Mouse (Mus musculus) lung, postnatal 0 days (tissue): Measurements from ENCODE around the gene Taf6. TPM values are rescaled to one million over a fixed set of nuclear protein-coding genes. Genes with fewer than 3 reads are reported as not detected.

Experiments
- ATAC-seq: fragments of 200-750 bp; cut with Nextera tagmentation; 2 replicates; pipeline ENCODE4 v1.8.0; 2017; ENCODE audit warnings: moderate library complexity
- DNase-seq: peaks from one replicate; pipeline ENCODE4 v3.0.0-alpha.2; 2016; ENCODE audit warnings: low spot score
- H3K27ac ChIP-seq: fragments of 300-500 bp; sonication (generic); 2 replicates; pipeline ENCODE4 v1.5.1; 2014; ENCODE audit warnings: antibody characterized with exemption, mild to moderate bottlenecking, low read length, mixed read lengths
- H3K27me3 ChIP-seq: fragments of 300-500 bp; sonication (generic); replicated peaks from 2 replicates; pipeline ENCODE4 v1.6.1; 2014; ENCODE audit warnings: low read length, mixed read lengths; ENCODE audit not compliant: insufficient read depth
- H3K36me3 ChIP-seq: fragments of 300-500 bp; sonication (generic); 2 replicates; pipeline ENCODE4 v1.6.1; 2014; ENCODE audit warnings: low read length, mixed read lengths; ENCODE audit not compliant: insufficient read depth
- H3K4me1 ChIP-seq: fragments of 300-500 bp; sonication (generic); 2 replicates; pipeline ENCODE4 v1.6.1; 2014; ENCODE audit warnings: antibody characterized with exemption, low read depth, low read length, mixed read lengths; ENCODE audit not compliant: insufficient read depth
- H3K4me2 ChIP-seq: fragments of 300-500 bp; sonication (generic); replicated peaks from 2 replicates; pipeline ENCODE4 v1.6.1; 2014; ENCODE audit warnings: low read depth, mild to moderate bottlenecking, low read length, moderate library complexity, mixed read lengths
- H3K4me3 ChIP-seq: fragments of 300-500 bp; sonication (generic); 2 replicates; pipeline ENCODE4 v1.5.1; 2014; ENCODE audit warnings: low read depth, low read length
- H3K9ac ChIP-seq: fragments of 300-500 bp; sonication (generic); replicated peaks from 2 replicates; pipeline ENCODE4 v1.6.1; 2014; ENCODE audit warnings: low read depth, mild to moderate bottlenecking
- H3K9me3 ChIP-seq: fragments of 300-500 bp; sonication (generic); 2 replicates; pipeline ENCODE4 v1.6.1; 2016; ENCODE audit warnings: low read length, mixed read lengths
- CTCF ChIP-seq: IDR thresholded peaks from 2 replicates; pipeline ENCODE4 v1.5.1; 2016; ENCODE audit warnings: antibody characterized with exemption, mild to moderate bottlenecking
- EP300 ChIP-seq: IDR thresholded peaks from 2 replicates; pipeline ENCODE4 v1.6.1; 2016; ENCODE audit warnings: antibody characterized with exemption, mild to moderate bottlenecking, control low read depth
- WGBS: fragments of 180-500 bp; shearing (Covaris S2); extraction: QIAGEN DNeasy Blood & Tissue Kit; methylation state at CpG from one replicate; pipeline ENCODE4 v1.1.7; 2014; 5-methylcytosine and 5-hydroxymethylcytosine counted together
- polyA plus RNA-seq: library from polyadenylated mRNA; unstranded; fragments of >200 nt; fragmentation: Nextera tagmentation; extraction: Ambion mirVana; gene quantifications from 2 replicates; pipeline ENCODE4 v1.2.1, GENCODE M21; 2015

Taf6 gene
- polyA plus RNA-seq, 1 experiment from 2014 or later, result 37.5 TPM

GRCm38 (mm10) chr5:138202086-138202485, 14.8 kb upstream of the Taf6 start:
- no peaks in the 10 kb centered on the region for H3K9me3 ChIP-seq
- no peak overlapping the region for H3K27ac ChIP-seq
- no peaks in the 10 kb centered on the region for H3K27me3 ChIP-seq
- no peaks in the 10 kb centered on the region for H3K36me3 ChIP-seq
- H3K9ac ChIP-seq, result no peak overlapping the region
- H3K4me3 ChIP-seq, result no peak overlapping the region
- TF ChIP-seq EP300 (no peak), CTCF (no peak)
- H3K4me2 ChIP-seq, result no peak overlapping the region
- no peaks in the 10 kb centered on the region for H3K4me1 ChIP-seq
- 76% methylated on average over 3 of the region's 3 CpGs for WGBS
- DNase-seq, result no peak
- no peak for ATAC-seq

GRCm38 (mm10) chr5:138199576-138199975, 12.3 kb upstream of the Taf6 start:
- Histone ChIP-seq H3K9me3 (no peaks in the 10 kb centered on the region), H3K27me3 (no peaks in the 10 kb centered on the region), H3K27ac (no peak overlapping the region), H3K4me3 (no peak overlapping the region), H3K4me1 (peaks cover 4% of the 10 kb centered on the region; the same call in 1 of the 2 replicates), H3K36me3 (no peaks in the 10 kb centered on the region), H3K4me2 (no peak overlapping the region), H3K9ac (no peak overlapping the region)
- ATAC-seq (no peak), DNase-seq (no peak)
- TF ChIP-seq EP300 (no peak), CTCF (peak; percentile 44)
- WGBS, result 11% methylated on average over 1 of the region's 1 CpGs

GRCm38 (mm10) chr5:138195463-138195862, 8.2 kb upstream of the Taf6 start:
- Histone ChIP-seq H3K4me2 (peak overlapping the region; percentile 86), H3K4me1 (peaks cover 4% of the 10 kb centered on the region; the same call in 1 of the 2 replicates), H3K9ac (peak overlapping the region; percentile 64; the same call in 1 of the 2 replicates), H3K4me3 (no peak overlapping the region), H3K36me3 (no peaks in the 10 kb centered on the region), H3K27ac (0 out of 2 replicates have a peak overlapping the region, but pooled peaks have one; percentile 66), H3K27me3 (no peaks in the 10 kb centered on the region), H3K9me3 (no peaks in the 10 kb centered on the region)
- ATAC-seq, result no peak
- 65% methylated on average over 7 of the region's 7 CpGs for WGBS
- TF ChIP-seq EP300 (no peak), CTCF (no peak)
- DNase-seq, result no peak

GRCm38 (mm10) chr5:138194755-138195345, 7.6 kb upstream of the Taf6 start:
- no peaks in the 10 kb centered on the region for H3K36me3 ChIP-seq
- TF ChIP-seq CTCF (0 out of 2 replicates have a peak, but pooled peaks have one; percentile 1), EP300 (no peak)
- ATAC-seq, result peak; percentile 51
- peaks cover 4% of the 10 kb centered on the region; the same call in 1 of the 2 replicates for H3K4me1 ChIP-seq
- peak overlapping the region; percentile 66 for H3K27ac ChIP-seq
- peak overlapping the region; percentile 64 for H3K9ac ChIP-seq
- H3K27me3 ChIP-seq, result no peaks in the 10 kb centered on the region
- under 1% methylated on average over 29 of the region's 29 CpGs for WGBS
- no peaks in the 10 kb centered on the region for H3K9me3 ChIP-seq
- peak overlapping the region; percentile 86 for H3K4me2 ChIP-seq
- peak overlapping the region; percentile 70 for H3K4me3 ChIP-seq
- DNase-seq, result peak; percentile 37

GRCm38 (mm10) chr5:138193771-138194727, 6.8 kb upstream of the Taf6 start, which contains the start of gene Mblac1:
Mblac1 (plus strand) TSS chr5:138194314.
- H3K36me3 ChIP-seq, result no peaks in the 10 kb centered on the region
- peak within 1 kb of the TSS; percentile 70 for H3K4me3 ChIP-seq
- H3K9me3 ChIP-seq, result no peaks in the 10 kb centered on the region
- peak within 1 kb of the TSS; percentile 64 for H3K9ac ChIP-seq
- no peaks in the 10 kb centered on the region for H3K27me3 ChIP-seq
- peak within 1 kb of the TSS; percentile 66 for H3K27ac ChIP-seq
- H3K4me1 ChIP-seq, result peaks cover 4% of the 10 kb centered on the region; the same call in 1 of the 2 replicates
- peak within 1 kb of the TSS; percentile 86 for H3K4me2 ChIP-seq
- WGBS, result 5% methylated on average over 54 of the region's 54 CpGs
- TF ChIP-seq CTCF (no peak; the same call in 1 of the 2 replicates), EP300 (0 out of 2 replicates have a peak, but pooled peaks have one; percentile 21)
- peak; percentile 90 for DNase-seq
- peak; percentile 90 for ATAC-seq
